Mouse (Mus musculus) mouse trophoblast stem cell (cell line): ENCODE data around the gene Olfr1094.

Experiments used
- in situ Hi-C, 2 experiments: fragments of 300-500 bp; cut with MseI, MboI; formaldehyde crosslinking; loops; 2 replicates in 1 of 2; 3 replicates in 1 of 2; pipeline ENCODE4 v1.15.1; 2025

Gene Olfr1094

GRCm38 (mm10) chr2:86824363-86824762, at the start of gene Olfr1094:
Gene Olfr1094, plus strand, starts transcription at chr2:86824663.
- in situ Hi-C loops = no loop called here

GRCm38 (mm10) chr2:86782179-86782578, 42.3 kb upstream of the Olfr1094 start, which contains the start of gene Olfr1093:
Gene Olfr1093, plus strand, starts transcription at chr2:86782479.
- in situ Hi-C loops = no loop called here

- in situ Hi-C loops = no loop called here
These were observed 14.5 kb upstream of the Olfr1094 start, which contains the start of gene Olfr141 for GRCm38 (mm10) chr2:86809918-86810317. Gene Olfr141, minus strand, starts transcription at chr2:86810018.

- in situ Hi-C loops = no loop called here
These were observed 27.1 kb downstream of the Olfr1094 start, which contains the start of gene Olfr1095 for GRCm38 (mm10) chr2:86851596-86851995. Gene Olfr1095, minus strand, starts transcription at chr2:86851696.

DNA sequence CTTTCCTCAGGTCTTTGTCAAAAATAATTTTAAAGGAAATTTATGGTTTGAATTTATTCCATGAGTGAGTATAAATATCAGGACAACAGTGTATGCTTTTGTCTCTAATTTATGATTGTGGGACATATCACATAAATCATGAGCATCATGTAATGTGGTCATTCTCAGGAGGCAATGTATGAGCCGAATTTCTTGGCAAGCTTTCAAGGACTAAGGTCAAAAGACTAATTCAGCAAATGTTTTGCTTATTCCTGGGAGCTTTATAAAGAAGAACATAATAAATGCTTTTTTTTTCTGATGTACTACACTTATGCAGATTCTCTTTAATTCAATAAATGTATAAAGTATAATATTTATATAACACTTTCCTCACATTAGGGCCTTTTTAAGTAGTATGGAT, 50.2 kb downstream of the Olfr1094 start, which contains the start of gene Gm13723:
Gene Gm13723 (minus strand): TSS at position 101 of the 400 bp plus-strand sequence.
- in situ Hi-C loops = no loop called here
